Mouse (Mus musculus): ENCODE measurements around the gene Samd7.

Samd7 gene

GRCm38 (mm10) chr3:30765311-30766027 is 19.4 kb downstream of the Samd7 start:
- DNase-seq: peak; percentile 54

- DNase-seq: no peak
These were observed 20.1 kb downstream of the Samd7 start for GRCm38 (mm10) chr3:30766177-30766576.

GRCm38 (mm10) chr3:30767271-30767670 is 21.2 kb downstream of the Samd7 start:
- DNase-seq: no peak

GRCm38 (mm10) chr3:30769755-30770515 is 23.8 kb downstream of the Samd7 start:
- no peak for DNase-seq

GRCm38 (mm10) chr3:30771560-30771959 is 25.5 kb downstream of the Samd7 start:
- DNase-seq: no peak

GRCm38 (mm10) chr3:30772631-30773030 is 26.5 kb downstream of the Samd7 start:
- no peak for DNase-seq

- DNase-seq: no peak
These were observed 28.6 kb downstream of the Samd7 start for GRCm38 (mm10) chr3:30774677-30775076.

- DNase-seq: no peak
These were observed 31.9 kb downstream of the Samd7 start for GRCm38 (mm10) chr3:30777984-30778383.

GRCm38 (mm10) chr3:30788531-30788930 is 42.4 kb downstream of the Samd7 start:
- no peak for DNase-seq

GRCm38 (mm10) chr3:30792737-30793402 is 46.8 kb downstream of the Samd7 start, which contains the start of gene Sec62:
TSS of gene Sec62 (plus strand) at chr3:30792875.
- peak; percentile 96 for DNase-seq

- DNase-seq: no peak
These were observed 47.5 kb downstream of the Samd7 start for GRCm38 (mm10) chr3:30793403-30794221.

- DNase-seq: no peak
These were observed 56.1 kb downstream of the Samd7 start for GRCm38 (mm10) chr3:30802171-30802570.

GRCm38 (mm10) chr3:30812881-30813280 is 66.8 kb downstream of the Samd7 start:
- DNase-seq: no peak

Measured in thymus, postnatal 14 days (tissue).